Mouse (Mus musculus): ENCODE data around the gene Tmprss7. TPM values are rescaled to one million over a fixed set of nuclear protein-coding genes. Genes with fewer than 3 reads are reported as not detected.
A peak's percentile ranks its signal among the peaks of the same experiment; 100 is the strongest.

The Tmprss7 gene
- polyA plus RNA-seq (2012; rRNA removed) = 0.19 and 0.56 TPM in 2 replicates

- DNase-seq (ENCODE audit: low read depth, low spot score) = no peak
- WGBS = 74% methylated on average over 10 of the region's 10 CpGs
These were observed at the start of gene Tmprss7 for GRCm38 (mm10) chr16:45693558-45693957. Tmprss7 (minus strand) TSS chr16:45693658.

- DNase-seq (ENCODE audit: low read depth, low spot score) = peak; percentile 79
- WGBS = under 1% methylated on average over 39 of the region's 51 CpGs
These were observed 49.4 kb upstream of the Tmprss7 start, which contains the start of gene Abhd10 for GRCm38 (mm10) chr16:45742615-45743476. Abhd10 (minus strand) TSS chr16:45742955.

GRCm38 (mm10) chr16:45737880-45738279 is 44.4 kb upstream of the Tmprss7 start:
- no peak for DNase-seq (ENCODE audit: low read depth, low spot score)
- WGBS = 79% methylated on average over 8 of the region's 8 CpGs

- WGBS = 89% methylated on average over 3 of the region's 3 CpGs
- no peak for DNase-seq (ENCODE audit: low read depth, low spot score)
These were observed 43.3 kb upstream of the Tmprss7 start for GRCm38 (mm10) chr16:45736724-45737123.

- 27% methylated on average over 5 of the region's 5 CpGs for WGBS
- no peak for DNase-seq (ENCODE audit: low read depth, low spot score)
These were observed 35.7 kb upstream of the Tmprss7 start for GRCm38 (mm10) chr16:45729163-45729562.

GRCm38 (mm10) chr16:45724742-45725102 is 31.3 kb upstream of the Tmprss7 start:
- DNase-seq (ENCODE audit: low read depth, low spot score) = no peak
- 10% methylated on average over 10 of the region's 10 CpGs for WGBS

GRCm38 (mm10) chr16:45724061-45724741 is 30.7 kb upstream of the Tmprss7 start, which contains the start of gene Tagln3:
Tagln3 (minus strand) TSS chr16:45724608.
- no peak for DNase-seq (ENCODE audit: low read depth, low spot score)

GRCm38 (mm10) chr16:45723172-45723901 is 29.9 kb upstream of the Tmprss7 start:
- WGBS = 84% methylated on average over 6 of the region's 6 CpGs
- no peak for DNase-seq (ENCODE audit: low read depth, low spot score)

More at GRCm38 (mm10) chr16:45724061-45724741, 30.7 kb upstream of the Tmprss7 start, which contains the start of gene Tagln3:
- WGBS = 7% methylated on average over 30 of the region's 30 CpGs

- DNase-seq (ENCODE audit: low read depth, low spot score) = no peak
- WGBS = 82% methylated on average over 3 of the region's 3 CpGs
These were observed 29.0 kb upstream of the Tmprss7 start for GRCm38 (mm10) chr16:45722460-45722951.

- WGBS = 83% methylated on average over 10 of the region's 10 CpGs
- no peak for DNase-seq (ENCODE audit: low read depth, low spot score)
These were observed 26.7 kb upstream of the Tmprss7 start for GRCm38 (mm10) chr16:45720022-45720630.

- no peak for DNase-seq (ENCODE audit: low read depth, low spot score)
- WGBS = 95% methylated on average over 4 of the region's 4 CpGs
These were observed 24.8 kb upstream of the Tmprss7 start for GRCm38 (mm10) chr16:45718296-45718695.

GRCm38 (mm10) chr16:45714489-45715150 is 21.2 kb upstream of the Tmprss7 start:
- DNase-seq (ENCODE audit: low read depth, low spot score) = no peak
- WGBS = 83% methylated on average over 5 of the region's 5 CpGs

- WGBS = 83% methylated on average over 1 of the region's 1 CpGs
- DNase-seq (ENCODE audit: low read depth, low spot score) = no peak
These were observed 20.4 kb upstream of the Tmprss7 start for GRCm38 (mm10) chr16:45713878-45714277.

GRCm38 (mm10) chr16:45713261-45713660 is 19.8 kb upstream of the Tmprss7 start:
- DNase-seq (ENCODE audit: low read depth, low spot score) = no peak
- WGBS = 86% methylated on average over 5 of the region's 5 CpGs

- 70% methylated on average over 7 of the region's 7 CpGs for WGBS
- no peak for DNase-seq (ENCODE audit: low read depth, low spot score)
These were observed 17.8 kb upstream of the Tmprss7 start for GRCm38 (mm10) chr16:45711263-45711662.

- DNase-seq (ENCODE audit: low read depth, low spot score) = no peak
- 56% methylated on average over 5 of the region's 5 CpGs for WGBS
These were observed 5.8 kb upstream of the Tmprss7 start for GRCm38 (mm10) chr16:45699301-45699700.

GRCm38 (mm10) chr16:45697996-45698395 is 4.5 kb upstream of the Tmprss7 start:
- WGBS = 76% methylated on average over 6 of the region's 6 CpGs
- no peak for DNase-seq (ENCODE audit: low read depth, low spot score)

- DNase-seq (ENCODE audit: low read depth, low spot score) = no peak
- WGBS = 68% methylated on average over 9 of the region's 9 CpGs
These were observed 2.1 kb upstream of the Tmprss7 start for GRCm38 (mm10) chr16:45695445-45696160.
